Mouse (Mus musculus) liver, adult 2 months (tissue): ENCODE data around the gene Gm38119.

Source experiments
- CTCF ChIP-seq: fragments of 200-500 bp; IDR thresholded peaks from 2 replicates; pipeline ENCODE4 v1.5.1; 2011; ENCODE audit warnings: low read depth, low read length, control low read depth
- POLR2A ChIP-seq: fragments of 200-500 bp; IDR thresholded peaks from 2 replicates; pipeline ENCODE4 v1.6.1; 2011; ENCODE audit warnings: low read length, control low read depth; ENCODE audit not compliant: insufficient read depth; ENCODE audit errors: extremely low read depth

- TF ChIP-seq POLR2A (no peak), CTCF (no peak)
Observed at GRCm38 (mm10) chr3:92691688-92692087, 47.2 kb downstream of the Gm38119 start.
